Mouse (Mus musculus) intestine, embryonic 15.5 days (tissue): ENCODE data around the gene Atxn1. TPM values are rescaled to one million over a fixed set of nuclear protein-coding genes. Genes with fewer than 3 reads are reported as not detected.

Source experiments
- ATAC-seq: fragments of 200-750 bp; cut with Nextera tagmentation; 2 replicates; pipeline ENCODE4 v1.8.0; 2017; ENCODE audit warnings: moderate TSS enrichment, moderate library complexity
- H3K27ac ChIP-seq: fragments of 300-500 bp; sonication (generic); 2 replicates; pipeline ENCODE4 v1.5.1; 2015; ENCODE audit warnings: mild to moderate bottlenecking, inconsistent platforms
- H3K27me3 ChIP-seq: fragments of 300-500 bp; sonication (generic); replicated peaks from 2 replicates; pipeline ENCODE4 v1.6.1; 2015; ENCODE audit warnings: inconsistent platforms
- H3K36me3 ChIP-seq: fragments of 300-500 bp; sonication (generic); 2 replicates; pipeline ENCODE4 v1.6.1; 2015; ENCODE audit warnings: inconsistent platforms
- H3K4me1 ChIP-seq: fragments of 300-500 bp; sonication (generic); replicated peaks from 2 replicates; pipeline ENCODE4 v1.6.1; 2015; ENCODE audit warnings: inconsistent platforms
- H3K4me2 ChIP-seq: fragments of 300-500 bp; sonication (generic); replicated peaks from 2 replicates; pipeline ENCODE4 v1.6.1; 2015; ENCODE audit warnings: mild to moderate bottlenecking, inconsistent platforms
- H3K4me3 ChIP-seq: fragments of 300-500 bp; sonication (generic); replicated peaks from 2 replicates; pipeline ENCODE4 v1.5.1; 2015; ENCODE audit warnings: inconsistent platforms
- H3K9ac ChIP-seq: fragments of 300-500 bp; sonication (generic); 2 replicates; pipeline ENCODE4 v1.6.1; 2015; ENCODE audit warnings: inconsistent platforms
- H3K9me3 ChIP-seq: fragments of 300-500 bp; sonication (generic); 2 replicates; pipeline ENCODE4 v1.6.1; 2016; ENCODE audit warnings: inconsistent platforms
- WGBS: fragments of 180-500 bp; shearing (Covaris S2); methylation state at CpG from one replicate; pipeline ENCODE4 v1.1.7; 2015; 5-methylcytosine and 5-hydroxymethylcytosine counted together
- polyA plus RNA-seq: library from polyadenylated mRNA; unstranded; fragments of >200 nt; fragmentation: Nextera tagmentation; extraction: Ambion mirVana; gene quantifications from 2 replicates; pipeline ENCODE4 v1.2.1, GENCODE M21; 2015

Atxn1 gene
- polyA plus RNA-seq, 1 experiment from 2014 or later = 5.7 TPM

DNA sequence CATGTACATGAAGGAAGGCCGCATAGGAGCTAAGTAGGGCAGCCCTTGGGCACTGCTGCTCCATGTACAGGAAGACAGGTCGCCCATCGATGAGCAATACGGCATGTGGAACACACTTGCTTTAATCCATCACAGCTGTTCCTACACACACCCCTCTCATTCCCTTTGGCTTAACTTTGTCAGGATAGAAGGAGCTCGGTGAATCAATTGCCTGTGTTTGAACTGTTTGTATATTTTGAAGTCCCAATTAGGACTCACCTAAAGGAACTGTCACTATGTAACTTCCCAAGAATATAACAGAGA lies 84.3 kb downstream of the Atxn1 start:
- Histone ChIP-seq H3K36me3 (no peaks in the 10 kb centered on the region), H3K4me3 (no peak overlapping the region)

DNA sequence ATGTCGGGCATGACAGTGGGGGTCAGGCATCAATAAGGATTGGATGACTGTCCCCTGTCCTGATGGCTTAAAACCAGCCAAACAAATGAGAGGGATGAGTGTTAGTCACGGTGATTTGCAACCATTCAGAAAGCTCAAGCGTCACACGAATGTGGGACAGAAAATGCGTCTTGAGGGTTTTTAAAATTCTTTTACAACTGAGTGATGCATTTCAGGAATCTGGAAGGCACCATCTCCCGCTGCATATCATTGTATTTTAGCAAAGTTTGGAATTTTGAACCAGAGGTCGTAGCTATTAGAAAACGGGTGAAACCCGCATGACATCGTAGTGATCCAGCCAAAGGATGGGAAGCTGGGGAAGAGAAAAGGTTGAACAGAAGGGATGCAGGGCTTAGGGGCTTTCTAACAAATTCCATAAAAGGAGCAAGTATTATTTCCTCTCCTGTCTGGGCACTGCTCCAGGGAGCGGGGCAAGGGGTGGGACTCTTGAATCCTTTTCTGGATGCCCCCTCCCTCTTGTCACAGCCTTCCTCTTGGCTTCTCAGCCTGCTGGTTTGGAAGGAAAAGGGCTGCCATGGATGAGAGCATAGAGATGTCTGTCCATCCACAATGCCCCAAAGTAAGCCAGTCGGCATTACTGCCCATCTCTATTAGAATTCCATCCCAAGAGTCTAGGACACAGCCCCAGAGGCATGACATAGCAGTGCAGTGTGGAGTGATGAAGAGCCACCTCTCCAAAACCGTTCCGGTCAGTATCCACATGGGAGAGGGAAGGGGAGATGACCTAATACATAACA lies 84.9 kb downstream of the Atxn1 start:
- 73% methylated on average over 14 of the region's 14 CpGs for WGBS
- H3K4me2 ChIP-seq = no peak overlapping the region
- no peaks in the 10 kb centered on the region for H3K9me3 ChIP-seq
- peaks cover 6% of the 10 kb centered on the region; the same call in 1 of the 2 replicates for H3K4me1 ChIP-seq
- no peak overlapping the region for H3K4me3 ChIP-seq
- H3K27me3 ChIP-seq = no peaks in the 10 kb centered on the region
- no peaks in the 10 kb centered on the region for H3K36me3 ChIP-seq
- H3K9ac ChIP-seq = no peak overlapping the region
- no peak overlapping the region for H3K27ac ChIP-seq
- no peak for ATAC-seq

More for the DNA sequence above, 84.3 kb downstream of the Atxn1 start:
- peaks cover 6% of the 10 kb centered on the region; the same call in 1 of the 2 replicates for H3K4me1 ChIP-seq
- H3K9me3 ChIP-seq = no peaks in the 10 kb centered on the region
- H3K27me3 ChIP-seq = no peaks in the 10 kb centered on the region
- 63% methylated on average over 5 of the region's 5 CpGs for WGBS
- no peak for ATAC-seq
- H3K27ac ChIP-seq = no peak overlapping the region
- no peak overlapping the region for H3K9ac ChIP-seq
- no peak overlapping the region for H3K4me2 ChIP-seq

DNA sequence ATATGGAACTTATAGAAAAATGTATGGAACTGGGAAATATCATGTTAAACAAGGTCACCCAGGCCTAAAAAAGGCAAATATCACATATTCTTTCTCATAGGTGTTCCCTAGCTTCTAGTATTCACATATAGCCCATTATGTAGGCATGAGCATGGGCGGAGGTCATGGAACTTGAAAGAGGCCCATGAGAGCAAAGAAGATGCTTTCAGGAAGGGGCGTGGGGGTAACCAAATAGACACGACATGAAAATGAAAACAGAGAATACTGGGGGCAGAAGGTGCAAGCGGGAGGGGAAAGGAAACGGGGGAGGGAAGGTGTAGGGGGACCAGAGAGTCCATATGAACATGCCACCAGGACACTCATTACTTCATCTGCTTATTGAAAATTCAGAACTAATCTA lies 87.9 kb downstream of the Atxn1 start:
- H3K4me2 ChIP-seq = no peak overlapping the region
- no peaks in the 10 kb centered on the region for H3K36me3 ChIP-seq
- no peak overlapping the region for H3K27ac ChIP-seq
- no peak for ATAC-seq
- no peak overlapping the region for H3K4me3 ChIP-seq
- no peak overlapping the region for H3K9ac ChIP-seq
- WGBS = 80% methylated on average over 5 of the region's 5 CpGs
- peaks cover 9% of the 10 kb centered on the region; the same call in 1 of the 2 replicates for H3K4me1 ChIP-seq
- no peaks in the 10 kb centered on the region for H3K9me3 ChIP-seq
- no peaks in the 10 kb centered on the region for H3K27me3 ChIP-seq

DNA sequence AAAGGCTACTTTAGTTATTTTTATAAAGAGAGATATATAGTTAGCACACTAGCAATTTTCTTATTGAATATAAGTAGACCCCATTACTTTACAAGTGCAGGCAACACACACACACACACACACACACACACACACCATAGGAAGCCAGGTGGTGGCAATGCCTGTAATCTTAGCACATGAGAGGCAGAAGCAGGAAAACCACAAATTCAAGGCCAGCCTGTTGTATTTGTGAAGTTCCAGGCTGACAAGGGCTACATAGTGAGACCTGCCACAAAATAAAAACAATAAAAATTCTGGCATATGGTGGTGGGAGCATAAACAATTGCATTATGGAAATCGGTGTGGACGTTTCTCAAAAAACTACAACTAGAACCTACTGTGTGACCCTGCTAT lies 88.4 kb downstream of the Atxn1 start:
- Histone ChIP-seq H3K36me3 (no peaks in the 10 kb centered on the region), H3K9me3 (no peaks in the 10 kb centered on the region), H3K27ac (no peak overlapping the region), H3K4me2 (no peak overlapping the region), H3K9ac (no peak overlapping the region), H3K27me3 (no peaks in the 10 kb centered on the region), H3K4me1 (peaks cover 9% of the 10 kb centered on the region; the same call in 1 of the 2 replicates), H3K4me3 (no peak overlapping the region)
- WGBS = 95% methylated on average over 2 of the region's 2 CpGs
- ATAC-seq = no peak

DNA sequence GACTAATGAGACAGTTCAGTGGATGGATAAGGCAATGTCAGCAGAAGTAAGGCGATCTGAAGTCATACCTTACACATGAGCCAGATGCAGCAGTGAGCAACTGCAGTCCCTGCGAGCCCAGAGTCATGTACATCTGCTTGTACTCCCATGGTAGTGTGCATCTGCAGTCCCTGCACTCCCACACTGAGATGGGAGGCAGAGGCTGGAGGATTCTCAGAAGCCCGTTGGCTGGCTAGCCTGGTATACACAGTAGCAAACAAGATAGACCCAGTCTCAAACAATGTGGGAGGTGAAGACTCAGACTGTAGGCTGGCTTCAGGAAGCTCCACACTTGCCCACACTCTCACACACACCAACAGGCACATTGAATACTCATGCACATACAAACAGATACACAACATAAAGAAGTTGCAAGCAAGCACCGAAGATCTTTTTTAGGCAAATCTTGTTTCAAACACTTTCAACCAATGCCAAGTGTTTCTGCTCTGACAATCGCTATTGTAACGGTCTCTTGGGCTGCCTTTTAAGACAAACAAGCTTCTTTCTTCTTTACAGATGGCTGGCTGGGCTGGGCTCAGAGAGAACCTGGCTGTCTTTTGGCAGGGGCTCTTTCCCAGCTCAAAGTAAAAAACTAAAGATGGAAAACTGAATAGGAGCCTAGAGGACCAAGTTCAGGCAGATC lies 89.0 kb downstream of the Atxn1 start:
- Histone ChIP-seq H3K36me3 (no peaks in the 10 kb centered on the region), H3K9me3 (no peaks in the 10 kb centered on the region), H3K4me2 (no peak overlapping the region), H3K27me3 (no peaks in the 10 kb centered on the region), H3K4me3 (no peak overlapping the region), H3K27ac (no peak overlapping the region), H3K9ac (no peak overlapping the region), H3K4me1 (peaks cover 9% of the 10 kb centered on the region; the same call in 1 of the 2 replicates)
- WGBS = 78% methylated on average over 6 of the region's 6 CpGs
- ATAC-seq = no peak

DNA sequence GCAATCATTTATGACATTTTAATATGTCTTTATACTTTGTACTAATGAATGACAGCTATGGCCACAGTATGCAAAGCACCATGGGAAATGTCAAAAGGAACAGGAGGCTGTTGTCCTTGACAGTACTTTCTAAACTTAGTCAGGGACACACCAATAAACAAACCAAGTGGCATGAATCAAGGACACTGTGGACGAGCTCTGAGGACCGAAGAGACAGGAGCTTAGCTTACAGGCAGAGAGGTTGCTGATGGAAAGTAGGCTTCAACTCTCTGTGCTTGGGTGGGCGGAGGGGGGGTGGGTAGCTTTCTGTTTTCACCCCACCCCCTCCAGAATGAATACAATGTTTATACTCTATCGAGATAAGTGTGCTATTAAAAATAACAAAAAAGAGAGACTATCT lies 90.6 kb downstream of the Atxn1 start:
- Histone ChIP-seq H3K9ac (no peak overlapping the region), H3K9me3 (no peaks in the 10 kb centered on the region)
- WGBS = 82% methylated on average over 4 of the region's 4 CpGs

DNA sequence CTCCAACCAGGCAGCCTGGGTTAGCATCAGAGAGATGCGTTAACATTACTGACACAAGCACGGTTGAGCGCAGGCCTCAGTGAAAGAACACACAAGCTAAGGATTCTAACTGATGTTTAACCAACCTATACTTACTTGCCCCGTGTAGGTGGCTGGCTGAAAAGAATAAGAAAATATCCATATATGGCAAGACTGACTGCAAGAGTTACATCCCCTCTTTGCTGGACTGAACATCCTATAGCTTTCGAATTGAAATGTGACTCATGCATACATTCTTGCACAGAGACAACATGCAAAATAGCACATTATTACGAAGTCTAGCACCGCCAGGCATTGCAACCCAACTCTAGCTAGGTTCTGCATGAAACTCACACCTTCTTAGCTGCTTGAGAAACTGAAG lies 91.8 kb downstream of the Atxn1 start:
- 83% methylated on average over 7 of the region's 7 CpGs for WGBS
- ATAC-seq = no peak
- Histone ChIP-seq H3K4me2 (no peak overlapping the region), H3K36me3 (no peaks in the 10 kb centered on the region), H3K27me3 (no peaks in the 10 kb centered on the region), H3K9me3 (no peaks in the 10 kb centered on the region), H3K27ac (no peak overlapping the region), H3K9ac (no peak overlapping the region), H3K4me3 (no peak overlapping the region), H3K4me1 (0 out of 2 replicates have a peak, but pooled peaks cover 3% of the 10 kb centered on the region)

More for the DNA sequence above, 90.6 kb downstream of the Atxn1 start:
- Histone ChIP-seq H3K36me3 (no peaks in the 10 kb centered on the region), H3K27ac (no peak overlapping the region), H3K4me2 (no peak overlapping the region), H3K4me1 (0 out of 2 replicates have a peak, but pooled peaks cover 3% of the 10 kb centered on the region), H3K27me3 (no peaks in the 10 kb centered on the region), H3K4me3 (no peak overlapping the region)
- no peak for ATAC-seq

DNA sequence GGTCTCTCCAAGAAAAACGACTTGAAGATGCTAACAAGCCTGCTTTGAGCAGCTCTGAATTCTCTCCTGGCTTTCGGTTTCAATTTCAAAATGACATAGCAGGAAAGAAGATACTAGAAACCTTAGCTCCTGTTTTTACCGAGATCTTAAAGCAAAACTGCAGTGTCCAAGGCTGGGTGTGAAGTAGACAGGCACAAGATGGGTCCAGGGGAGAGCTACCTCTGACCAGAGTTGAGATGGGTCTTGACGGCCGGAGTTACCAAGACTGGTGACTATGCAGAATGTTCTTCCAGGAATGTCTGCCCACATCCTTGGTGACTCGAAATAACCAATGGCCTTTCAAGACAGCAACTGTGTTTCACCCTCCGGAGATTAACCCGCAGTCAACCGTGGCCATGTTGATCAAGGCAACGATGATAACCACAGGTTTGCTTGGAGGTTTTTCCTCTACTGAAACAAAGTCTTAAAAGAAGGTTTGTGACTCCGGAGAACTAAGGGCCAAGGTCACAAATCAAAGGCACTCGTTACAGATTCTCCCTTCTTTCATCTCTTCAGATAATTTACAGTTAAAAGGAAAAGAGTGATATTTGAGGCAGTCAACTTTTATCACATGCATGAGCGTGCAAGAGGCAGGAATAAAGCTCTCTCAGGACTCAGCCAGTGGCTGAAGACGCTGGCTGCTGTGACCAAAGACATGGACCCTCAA lies 92.6 kb downstream of the Atxn1 start:
- ATAC-seq = no peak
- H3K4me2 ChIP-seq = peak overlapping the region; percentile 17
- H3K36me3 ChIP-seq = no peaks in the 10 kb centered on the region
- no peak overlapping the region; the same call in 1 of the 2 replicates for H3K27ac ChIP-seq
- H3K27me3 ChIP-seq = no peaks in the 10 kb centered on the region
- WGBS = 67% methylated on average over 14 of the region's 14 CpGs
- 0 out of 2 replicates have a peak, but pooled peaks cover 3% of the 10 kb centered on the region for H3K4me1 ChIP-seq
- no peak overlapping the region for H3K9ac ChIP-seq
- H3K9me3 ChIP-seq = no peaks in the 10 kb centered on the region
- H3K4me3 ChIP-seq = no peak overlapping the region

DNA sequence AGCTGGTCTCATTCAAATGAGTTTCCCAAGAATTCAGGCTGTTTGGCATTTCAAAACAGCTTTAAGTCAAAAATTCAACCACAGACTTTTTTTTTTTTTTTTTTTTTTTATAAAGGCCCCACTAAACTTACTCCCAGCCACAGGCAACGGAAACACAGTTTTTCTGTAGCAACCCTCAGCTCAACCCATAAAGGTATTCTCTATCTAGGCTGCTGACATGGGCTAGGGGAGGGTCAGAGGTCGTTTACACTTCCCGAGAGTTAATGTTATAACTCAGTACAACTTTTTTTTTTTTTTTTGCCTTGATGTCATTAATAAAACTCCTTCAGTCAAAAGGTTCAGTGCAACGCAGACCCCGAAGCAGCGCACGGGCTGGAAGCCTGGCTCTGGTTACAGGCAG lies 93.3 kb downstream of the Atxn1 start:
- Histone ChIP-seq H3K36me3 (no peaks in the 10 kb centered on the region), H3K4me2 (peak overlapping the region; percentile 17), H3K27ac (no peak overlapping the region), H3K27me3 (no peaks in the 10 kb centered on the region), H3K9ac (no peak overlapping the region), H3K4me1 (0 out of 2 replicates have a peak, but pooled peaks cover 3% of the 10 kb centered on the region), H3K9me3 (no peaks in the 10 kb centered on the region), H3K4me3 (no peak overlapping the region)
- ATAC-seq = no peak
- WGBS = 38% methylated on average over 7 of the region's 7 CpGs

DNA sequence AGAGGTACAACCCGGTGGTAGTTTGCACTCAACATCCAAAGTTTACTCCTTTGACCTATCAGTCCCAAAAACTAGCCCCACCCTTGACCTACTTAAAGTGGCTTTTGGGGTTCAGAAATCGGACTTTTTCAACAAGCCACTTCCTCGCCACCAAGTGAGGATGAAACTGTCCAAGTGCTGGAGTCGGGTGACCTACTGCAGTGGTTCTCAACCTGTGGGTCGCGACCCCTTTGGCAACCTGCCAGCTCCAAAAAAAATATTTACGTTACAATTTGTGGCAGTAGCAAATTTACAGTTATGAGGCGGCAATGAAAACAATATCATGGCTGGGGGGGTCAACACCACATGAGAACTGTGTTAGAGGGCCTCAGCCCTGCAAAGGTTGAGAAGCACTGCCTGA lies 95.9 kb downstream of the Atxn1 start:
- no peak overlapping the region for H3K9ac ChIP-seq
- no peak overlapping the region for H3K27ac ChIP-seq
- 68% methylated on average over 8 of the region's 8 CpGs for WGBS
- H3K27me3 ChIP-seq = no peaks in the 10 kb centered on the region
- H3K4me2 ChIP-seq = no peak overlapping the region
- ATAC-seq = no peak
- H3K36me3 ChIP-seq = no peaks in the 10 kb centered on the region
- H3K4me3 ChIP-seq = no peak overlapping the region
- no peaks in the 10 kb centered on the region for H3K9me3 ChIP-seq
- 0 out of 2 replicates have a peak, but pooled peaks cover 3% of the 10 kb centered on the region for H3K4me1 ChIP-seq

DNA sequence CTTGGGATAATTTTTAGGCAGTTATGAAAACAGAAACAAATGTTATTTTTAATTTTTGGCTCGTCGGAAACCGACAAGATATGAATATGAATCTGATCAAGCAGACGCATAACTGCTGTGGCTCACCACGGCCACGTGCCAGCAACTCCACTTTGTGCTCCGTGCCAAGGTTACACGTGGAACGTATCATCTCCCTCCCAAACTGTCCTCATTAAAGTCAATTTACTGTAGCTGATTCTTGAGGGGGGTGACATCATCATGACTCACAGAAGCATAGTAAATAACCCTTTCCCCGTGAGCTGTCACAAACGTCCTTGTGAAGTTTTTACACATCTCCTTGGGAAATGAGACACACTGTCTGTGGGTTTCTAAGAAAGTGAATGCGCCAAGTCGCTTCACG lies 97.5 kb downstream of the Atxn1 start:
- no peak for ATAC-seq
- H3K4me2 ChIP-seq = no peak overlapping the region
- H3K9ac ChIP-seq = no peak overlapping the region
- no peaks in the 10 kb centered on the region for H3K9me3 ChIP-seq
- H3K27me3 ChIP-seq = no peaks in the 10 kb centered on the region
- 0 out of 2 replicates have a peak, but pooled peaks cover 3% of the 10 kb centered on the region for H3K4me1 ChIP-seq
- no peak overlapping the region for H3K4me3 ChIP-seq
- no peak overlapping the region for H3K27ac ChIP-seq
- WGBS = 59% methylated on average over 14 of the region's 14 CpGs
- no peaks in the 10 kb centered on the region for H3K36me3 ChIP-seq

DNA sequence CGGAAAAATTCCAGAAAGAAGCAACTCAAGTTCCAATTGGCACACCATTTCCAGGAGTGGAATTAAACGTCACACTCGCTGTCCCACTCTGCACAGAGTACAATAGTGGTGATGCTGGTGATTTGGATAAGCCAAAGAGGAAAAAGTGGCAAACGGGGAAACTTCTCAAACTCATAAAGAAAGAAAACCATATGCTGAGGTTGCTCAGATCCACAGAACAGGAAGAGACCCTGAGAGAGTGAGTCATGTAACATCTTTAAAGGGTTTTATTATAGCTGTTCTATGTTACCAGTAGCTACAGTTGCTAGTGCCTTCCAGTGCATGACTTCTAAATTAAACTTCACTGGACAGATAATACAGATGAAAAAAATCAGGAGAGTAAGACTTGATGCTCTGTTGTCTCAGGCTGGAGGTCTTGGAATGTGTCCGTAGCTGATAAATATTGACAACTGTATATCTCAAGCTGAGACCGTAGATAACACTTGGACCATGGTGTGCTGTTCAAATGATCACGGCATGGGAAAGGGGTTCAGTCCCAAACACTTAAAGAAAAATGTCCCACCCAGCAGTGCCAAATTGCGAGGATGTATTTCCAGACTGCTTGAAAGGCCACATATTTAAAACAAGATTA lies 98.1 kb downstream of the Atxn1 start:
- Histone ChIP-seq H3K4me1 (no peaks in the 10 kb centered on the region), H3K27ac (no peak overlapping the region), H3K9me3 (no peaks in the 10 kb centered on the region), H3K9ac (no peak overlapping the region), H3K4me3 (no peak overlapping the region), H3K36me3 (no peaks in the 10 kb centered on the region), H3K4me2 (no peak overlapping the region), H3K27me3 (no peaks in the 10 kb centered on the region)
- WGBS = 76% methylated on average over 8 of the region's 8 CpGs
- ATAC-seq = no peak
